Mouse (Mus musculus) spleen, postnatal 14 days (tissue): ENCODE measurements around the gene Gpm6a.
"Not testable (repeated sequence)": the region's sequence is repeated elsewhere in the genome, so short reads cannot be mapped to it uniquely, and the experiment has no call there.

Experiments used
- DNase-seq, 2 experiments: peaks; one replicate each; pipeline ENCODE4 v3.0.0; 2021 to 2022; ENCODE audit warnings: low spot score in 2 of 2

The Gpm6a gene

GRCm38 (mm10) chr8:55002946-55003345, 48.3 kb downstream of the Gpm6a start:
- DNase-seq, result no peak

GRCm38 (mm10) chr8:55012228-55012627, 57.6 kb downstream of the Gpm6a start:
- DNase-seq, result no peak

GRCm38 (mm10) chr8:55017071-55017470, 62.4 kb downstream of the Gpm6a start:
- DNase-seq, result no peak

- no peak for DNase-seq
Measured at GRCm38 (mm10) chr8:55025851-55026660, 71.4 kb downstream of the Gpm6a start.

GRCm38 (mm10) chr8:55026661-55027000, 72.0 kb downstream of the Gpm6a start:
- DNase-seq, result no peak

- no peak for DNase-seq
Measured at GRCm38 (mm10) chr8:55028371-55028770, 73.7 kb downstream of the Gpm6a start.

GRCm38 (mm10) chr8:55031099-55031498, 76.5 kb downstream of the Gpm6a start:
- no peak for DNase-seq

- no peak for DNase-seq
Measured at GRCm38 (mm10) chr8:55034309-55034708, 79.7 kb downstream of the Gpm6a start.

- DNase-seq, result no peak
Measured at GRCm38 (mm10) chr8:55035416-55035815, 80.8 kb downstream of the Gpm6a start.

- no peak for DNase-seq
Measured at GRCm38 (mm10) chr8:55042955-55043354, 88.3 kb downstream of the Gpm6a start.

GRCm38 (mm10) chr8:55048396-55048795, 93.8 kb downstream of the Gpm6a start:
- no peak for DNase-seq

GRCm38 (mm10) chr8:55049979-55050378, 95.3 kb downstream of the Gpm6a start:
- no peak for DNase-seq

GRCm38 (mm10) chr8:55068811-55069210, 114.2 kb downstream of the Gpm6a start:
- DNase-seq, result not testable (repeated sequence)

GRCm38 (mm10) chr8:55073481-55073880, 118.8 kb downstream of the Gpm6a start:
- no peak for DNase-seq

- no peak for DNase-seq
Measured at GRCm38 (mm10) chr8:55102195-55102594, 147.6 kb downstream of the Gpm6a start.

- DNase-seq, result no peak
Measured at GRCm38 (mm10) chr8:55103065-55103464, 148.4 kb downstream of the Gpm6a start.

GRCm38 (mm10) chr8:55103891-55104481, 149.3 kb downstream of the Gpm6a start:
- DNase-seq, result no peak
